Mouse (Mus musculus) ES-Bruce4 (cell line): Measurements from ENCODE around the gene Fgf14. TPM values are rescaled to one million over a fixed set of nuclear protein-coding genes. Genes with fewer than 3 reads are reported as not detected.
A peak's percentile ranks its signal among the peaks of the same experiment; 100 is the strongest.

Source experiments
- H3K27ac ChIP-seq: 2 replicates; pipeline ENCODE4 v1.5.1; 2012; ENCODE audit warnings: low read length, inconsistent platforms; ENCODE audit not compliant: insufficient read depth
- H3K27me3 ChIP-seq: 2 replicates; pipeline ENCODE4 v1.6.1; 2012; ENCODE audit warnings: mild to moderate bottlenecking, low read length, inconsistent platforms; ENCODE audit not compliant: control insufficient read depth, poor library complexity, insufficient read depth, severe bottlenecking
- H3K36me3 ChIP-seq: 2 replicates; pipeline ENCODE4 v1.6.1; 2012; ENCODE audit warnings: inconsistent platforms, mild to moderate bottlenecking, low read length, moderate library complexity; ENCODE audit not compliant: control insufficient read depth, poor library complexity, insufficient read depth, severe bottlenecking
- H3K4me1 ChIP-seq: one replicate; pipeline ENCODE4 v1.8.1; 2011; ENCODE audit warnings: low read length; ENCODE audit not compliant: control insufficient read depth, insufficient read depth
- H3K4me3 ChIP-seq: 2 replicates; pipeline ENCODE4 v1.5.1; 2011; ENCODE audit warnings: low read depth, mild to moderate bottlenecking, low read length
- H3K9ac ChIP-seq: 2 replicates; pipeline ENCODE4 v1.6.1; 2012; ENCODE audit warnings: low read depth, mild to moderate bottlenecking, inconsistent platforms; ENCODE audit not compliant: poor library complexity, severe bottlenecking
- H3K9me3 ChIP-seq: replicated peaks from 2 replicates; pipeline ENCODE4 v1.6.1; 2012; ENCODE audit warnings: mild to moderate bottlenecking, low read length, inconsistent platforms; ENCODE audit not compliant: control insufficient read depth, poor library complexity, insufficient read depth, severe bottlenecking
- CTCF ChIP-seq: IDR thresholded peaks from one replicate; pipeline ENCODE4 v1.8.1; 2011; ENCODE audit warnings: low read depth, low read length
- EP300 ChIP-seq: IDR thresholded peaks from 2 replicates; pipeline ENCODE4 v1.6.1; 2011; ENCODE audit warnings: low read depth, low read length; ENCODE audit not compliant: insufficient read depth
- POLR2A ChIP-seq: IDR thresholded peaks from one replicate; pipeline ENCODE4 v1.8.1; 2011; ENCODE audit warnings: low read length; ENCODE audit not compliant: insufficient read depth
- polyA plus RNA-seq: library from polyadenylated mRNA; stranded (reverse); fragments of >200 nt; gene quantifications from 2 replicates; pipeline ENCODE4 v1.2.4, GENCODE M21; 2011; ENCODE audit warnings: low read depth; ENCODE audit not compliant: missing spikeins, insufficient read depth, insufficient read length

Gene Fgf14
- polyA plus RNA-seq, 1 experiment = not detected

DNA sequence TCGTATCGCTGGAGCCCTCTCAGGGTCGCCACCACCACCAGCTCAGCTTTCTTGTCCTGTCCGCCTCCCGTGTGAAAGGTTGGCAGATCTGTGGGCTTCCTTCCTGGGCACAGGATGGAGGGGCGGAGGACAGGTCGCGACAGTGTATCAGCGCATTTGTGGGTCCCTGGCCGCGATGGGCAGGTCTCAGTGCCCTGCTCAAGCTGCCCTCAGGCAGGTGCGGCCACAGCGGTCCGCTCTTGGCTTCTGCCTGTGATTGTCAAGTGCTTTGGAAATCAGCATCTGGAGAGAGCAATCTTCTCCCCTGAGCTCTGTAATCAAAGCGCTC is 484.1 kb downstream of the Fgf14 start:
- H3K27ac ChIP-seq = no peak overlapping the region
- H3K4me1 ChIP-seq = no peaks in the 10 kb centered on the region
- peak overlapping the region; percentile 2; the same call in 1 of the 2 replicates for H3K9ac ChIP-seq
- no peaks in the 10 kb centered on the region for H3K36me3 ChIP-seq
- peaks cover 2% of the 10 kb centered on the region; the same call in 1 of the 2 replicates for H3K27me3 ChIP-seq
- H3K9me3 ChIP-seq = peaks cover 5% of the 10 kb centered on the region
- TF ChIP-seq CTCF (no peak), EP300 (no peak), POLR2A (no peak)
- H3K4me3 ChIP-seq = peak overlapping the region; percentile 64

DNA sequence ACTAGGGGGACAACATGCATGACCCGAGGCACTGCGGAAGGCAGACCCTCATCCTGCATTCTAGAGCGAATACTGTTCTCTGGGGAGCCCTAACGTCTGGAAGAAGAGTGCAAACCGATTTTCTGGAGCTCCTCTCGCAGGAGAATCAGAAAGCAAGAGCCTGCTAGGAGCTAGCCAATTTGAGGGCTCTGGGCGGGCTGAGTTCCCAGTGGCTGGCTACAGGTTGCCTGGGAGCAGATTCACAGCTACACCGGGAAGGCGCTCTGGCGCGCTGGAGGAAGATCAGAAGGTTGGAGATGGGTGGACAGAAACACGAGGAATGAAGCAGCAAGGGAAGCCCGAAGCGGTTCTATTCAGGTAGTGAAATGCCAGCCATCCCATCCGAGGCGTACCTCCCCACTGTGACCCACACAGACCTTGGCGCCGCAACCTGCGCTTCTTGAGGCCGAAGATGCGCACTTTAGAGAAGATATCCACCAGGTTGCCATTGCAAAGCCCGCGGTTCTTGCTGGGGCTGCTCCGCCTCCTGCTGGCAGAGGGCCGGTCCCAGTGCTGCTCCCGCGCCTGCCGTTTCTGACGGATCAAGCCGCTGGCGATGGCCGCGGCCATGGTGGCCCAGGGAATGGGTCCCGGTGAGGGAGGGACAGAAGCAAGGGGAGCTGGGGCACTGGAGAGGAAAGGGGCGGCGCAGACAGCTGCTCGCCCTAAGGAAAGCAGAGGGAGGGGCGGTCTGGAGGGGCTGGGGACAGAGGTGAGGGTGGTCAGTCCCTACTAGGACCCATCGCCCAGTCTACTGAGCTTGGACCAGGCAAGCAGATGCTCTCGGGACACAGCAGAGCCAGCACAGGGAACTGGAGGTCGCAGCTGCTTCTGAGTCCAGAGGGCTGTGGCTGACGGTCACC is 484.8 kb downstream of the Fgf14 start:
- TF ChIP-seq EP300 (no peak), POLR2A (no peak), CTCF (peak; percentile 21)
- Histone ChIP-seq H3K27me3 (peaks cover 2% of the 10 kb centered on the region; the same call in 1 of the 2 replicates), H3K9me3 (peaks cover 5% of the 10 kb centered on the region), H3K9ac (peak overlapping the region; percentile 2; the same call in 1 of the 2 replicates), H3K4me1 (no peaks in the 10 kb centered on the region), H3K27ac (no peak overlapping the region), H3K36me3 (no peaks in the 10 kb centered on the region), H3K4me3 (peak overlapping the region; percentile 64)

DNA sequence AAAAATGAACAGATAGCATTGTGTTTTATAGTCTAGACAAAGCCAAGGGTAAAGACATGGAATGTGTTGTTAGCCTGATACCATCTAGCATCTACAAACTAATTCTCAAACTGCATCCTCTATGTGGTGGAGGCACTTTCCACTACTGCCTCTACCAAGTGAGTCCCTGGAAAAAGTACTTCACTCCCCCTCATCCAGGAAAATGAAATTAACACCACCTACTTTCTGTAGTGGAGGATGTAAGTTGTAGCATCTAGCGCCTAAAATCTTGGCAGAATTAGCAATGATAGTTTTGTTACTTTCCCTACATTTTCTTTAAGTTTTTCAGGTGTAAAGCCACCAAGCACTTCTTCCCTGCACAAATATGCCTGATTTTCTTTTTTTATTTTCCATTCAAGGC is 496.7 kb downstream of the Fgf14 start:
- H3K36me3 ChIP-seq = no peaks in the 10 kb centered on the region
- no peak overlapping the region for H3K27ac ChIP-seq
- no peaks in the 10 kb centered on the region for H3K9me3 ChIP-seq
- H3K27me3 ChIP-seq = no peaks in the 10 kb centered on the region
- H3K4me1 ChIP-seq = no peaks in the 10 kb centered on the region
- no peak overlapping the region for H3K4me3 ChIP-seq
- no peak overlapping the region for H3K9ac ChIP-seq
- TF ChIP-seq POLR2A (no peak), EP300 (no peak), CTCF (no peak)

DNA sequence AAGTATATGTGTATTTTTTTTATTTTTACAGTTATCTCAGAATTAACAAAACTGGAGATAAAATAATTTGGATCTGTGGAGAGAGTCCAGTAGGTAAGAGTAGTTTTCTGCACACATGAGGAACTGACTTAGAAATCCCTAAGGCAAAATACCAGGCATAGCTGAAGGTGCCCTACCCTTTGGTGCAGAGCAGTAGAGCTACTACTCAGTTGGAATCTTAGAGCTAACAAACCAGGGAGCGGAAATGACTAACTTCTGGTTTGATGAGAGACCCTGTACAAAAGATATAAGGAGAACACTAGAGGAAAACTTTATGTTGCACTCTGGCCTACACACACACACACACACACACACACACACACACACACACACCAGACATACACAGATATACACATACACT is 502.8 kb downstream of the Fgf14 start:
- TF ChIP-seq POLR2A (no peak), CTCF (no peak), EP300 (no peak)
- Histone ChIP-seq H3K4me3 (no peak overlapping the region), H3K27ac (no peak overlapping the region), H3K9ac (no peak overlapping the region), H3K9me3 (no peaks in the 10 kb centered on the region), H3K36me3 (no peaks in the 10 kb centered on the region), H3K4me1 (no peaks in the 10 kb centered on the region), H3K27me3 (no peaks in the 10 kb centered on the region)

GRCm38 (mm10) chr14:124163618-124164185 is 513.2 kb downstream of the Fgf14 start:
- Histone ChIP-seq H3K9me3 (no peaks in the 10 kb centered on the region), H3K4me3 (no peak overlapping the region), H3K27ac (no peak overlapping the region), H3K36me3 (no peaks in the 10 kb centered on the region), H3K27me3 (no peaks in the 10 kb centered on the region), H3K9ac (no peak overlapping the region), H3K4me1 (no peaks in the 10 kb centered on the region)
- TF ChIP-seq EP300 = no peak
- TF ChIP-seq CTCF = no peak
- TF ChIP-seq POLR2A = no peak

DNA sequence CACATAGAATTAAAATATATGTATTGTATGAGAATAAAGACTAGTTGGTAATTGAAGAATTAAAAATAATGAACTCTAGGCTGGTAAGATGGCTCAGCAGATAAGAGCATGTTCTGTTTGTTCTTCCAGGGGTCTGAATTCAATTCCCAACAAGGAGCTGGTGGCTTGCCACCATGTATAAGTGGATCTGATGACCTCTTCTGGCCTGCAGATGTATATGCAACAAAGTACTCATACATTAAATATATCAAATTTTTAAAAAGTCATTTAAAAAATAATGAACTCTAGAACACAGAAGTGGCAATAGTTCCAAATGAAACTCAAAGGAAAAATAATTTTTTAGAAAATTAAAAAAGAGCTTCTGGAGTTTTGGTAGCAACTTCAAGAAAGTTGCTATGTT is 529.5 kb downstream of the Fgf14 start:
- Histone ChIP-seq H3K4me3 (no peak overlapping the region), H3K27me3 (no peaks in the 10 kb centered on the region), H3K9me3 (no peaks in the 10 kb centered on the region), H3K4me1 (no peaks in the 10 kb centered on the region), H3K36me3 (no peaks in the 10 kb centered on the region), H3K27ac (no peak overlapping the region), H3K9ac (no peak overlapping the region)
- no peak for TF ChIP-seq EP300
- TF ChIP-seq CTCF = no peak
- no peak for TF ChIP-seq POLR2A
